Mouse (Mus musculus): ENCODE measurements around the gene Gm765. TPM values are rescaled to one million over a fixed set of nuclear protein-coding genes. Genes with fewer than 3 reads are reported as not detected.

Gm765 gene
- total RNA-seq, 2 experiments from 2014 or later: 5.0 to 6.4 TPM

- intact Hi-C loops (cut with DNase I): loop anchor here (5.0 to 10.0 kb wide), 3 partner anchors 45 to 1315 kb away; no protein-coding TSS in a partner anchor
- Histone ChIP-seq H3K4me3 (no peak overlapping the region), H3K27ac (peak overlapping the region; percentile 85)
- TF ChIP-seq CTCF (IDR thresholded peaks at IDR 0.05): no peak
- no peak for DNase-seq (ENCODE audit: extremely low spot score in 1 of 2, low spot score in 2 of 2)
These were observed 55.0 kb downstream of the Gm765 start for GRCm38 (mm10) chr6:98287521-98287920.

- TF ChIP-seq CTCF (IDR thresholded peaks at IDR 0.05): no peak
- intact Hi-C loops (cut with DNase I): loop anchor here (2.0 to 10.0 kb wide), 5 partner anchors 26 to 1317 kb away; no protein-coding TSS in a partner anchor
- peak overlapping the region; percentile 75; the same call in 1 of the 2 replicates for H3K27ac ChIP-seq
- DNase-seq (ENCODE audit: extremely low spot score in 1 of 2, low spot score in 2 of 2): no peak
- H3K4me3 ChIP-seq: no peak overlapping the region
These were observed 57.4 kb downstream of the Gm765 start for GRCm38 (mm10) chr6:98285190-98285589.

- no peak overlapping the region for H3K4me3 ChIP-seq
- no peak for DNase-seq (ENCODE audit: extremely low spot score in 1 of 2, low spot score in 2 of 2)
- intact Hi-C loops (cut with DNase I): loop anchor here (10.0 kb wide), 1 partner anchor 232 kb away; no protein-coding TSS in a partner anchor
- no peak overlapping the region for H3K27ac ChIP-seq
- no peak for TF ChIP-seq CTCF (IDR thresholded peaks at IDR 0.05)
These were observed 59.8 kb downstream of the Gm765 start for GRCm38 (mm10) chr6:98282791-98283190.

- intact Hi-C loops (cut with DNase I): loop anchor here (5.0 kb wide), 1 partner anchor 111 kb away; no protein-coding TSS in a partner anchor
- Histone ChIP-seq H3K4me3 (no peak overlapping the region), H3K27ac (no peak overlapping the region)
- no peak for DNase-seq (ENCODE audit: extremely low spot score in 1 of 2, low spot score in 2 of 2)
- TF ChIP-seq CTCF (IDR thresholded peaks at IDR 0.05): peak; percentile 71
These were observed 71.0 kb downstream of the Gm765 start for GRCm38 (mm10) chr6:98271553-98271952.

- Histone ChIP-seq H3K4me3 (no peak overlapping the region), H3K27ac (no peak overlapping the region)
- DNase-seq (ENCODE audit: extremely low spot score in 1 of 2, low spot score in 2 of 2): no peak
- peak; percentile 12; the same call in 1 of the 2 replicates for TF ChIP-seq CTCF (IDR thresholded peaks at IDR 0.05)
- intact Hi-C loops (cut with DNase I): no loop called here
These were observed 79.6 kb downstream of the Gm765 start for GRCm38 (mm10) chr6:98262961-98263360.

- DNase-seq (ENCODE audit: extremely low spot score in 1 of 2, low spot score in 2 of 2): peak in 1 of 2 experiments; percentile 55
- intact Hi-C loops (cut with DNase I): loop anchor here (2.0 to 10.0 kb wide), 3 partner anchors 26 to 256 kb away; no protein-coding TSS in a partner anchor
- peak overlapping the region; percentile 60; the same call in 1 of the 2 replicates for H3K27ac ChIP-seq
- no peak overlapping the region for H3K4me3 ChIP-seq
- no peak for TF ChIP-seq CTCF (IDR thresholded peaks at IDR 0.05)
These were observed 83.5 kb downstream of the Gm765 start for GRCm38 (mm10) chr6:98259016-98259415.

- intact Hi-C loops (cut with DNase I): no loop called here
- no peak for TF ChIP-seq CTCF (IDR thresholded peaks at IDR 0.05)
- no peak overlapping the region for H3K4me3 ChIP-seq
- DNase-seq (ENCODE audit: extremely low spot score in 1 of 2, low spot score in 2 of 2): no peak
- peak overlapping the region; percentile 70 for H3K27ac ChIP-seq
These were observed 96.1 kb downstream of the Gm765 start for GRCm38 (mm10) chr6:98246449-98246848.

- intact Hi-C loops (cut with DNase I): loop anchor here (5.0 kb wide), 1 partner anchor 44 kb away; no protein-coding TSS in a partner anchor
- H3K4me3 ChIP-seq: no peak overlapping the region
- TF ChIP-seq CTCF (IDR thresholded peaks at IDR 0.05): no peak
- 0 out of 2 replicates have a peak overlapping the region, but pooled peaks have one; percentile 5 for H3K27ac ChIP-seq
- DNase-seq (ENCODE audit: extremely low spot score in 1 of 2, low spot score in 2 of 2): no peak
These were observed 99.4 kb downstream of the Gm765 start for GRCm38 (mm10) chr6:98243186-98243585.

- intact Hi-C loops (cut with DNase I): loop anchor here (5.0 kb wide), 1 partner anchor 47 kb away; no protein-coding TSS in a partner anchor
- TF ChIP-seq CTCF (IDR thresholded peaks at IDR 0.05): no peak
- DNase-seq (ENCODE audit: extremely low spot score in 1 of 2, low spot score in 2 of 2): peak in 1 of 2 experiments; percentile 22
These were observed 101.8 kb downstream of the Gm765 start for GRCm38 (mm10) chr6:98240561-98241272.

GRCm38 (mm10) chr6:98234097-98234496, 108.5 kb downstream of the Gm765 start:
- DNase-seq (ENCODE audit: extremely low spot score in 1 of 2, low spot score in 2 of 2): no peak
- H3K4me3 ChIP-seq: no peak overlapping the region
- no peak for TF ChIP-seq CTCF (IDR thresholded peaks at IDR 0.05)
- intact Hi-C loops (cut with DNase I): no loop called here
- H3K27ac ChIP-seq: no peak overlapping the region

More at GRCm38 (mm10) chr6:98240561-98241272, 101.8 kb downstream of the Gm765 start:
- no peak overlapping the region for H3K4me3 ChIP-seq
- peak overlapping the region; percentile 66 for H3K27ac ChIP-seq

GRCm38 (mm10) chr6:98223923-98224322, 118.6 kb downstream of the Gm765 start:
- no peak for DNase-seq (ENCODE audit: extremely low spot score in 1 of 2, low spot score in 2 of 2)

GRCm38 (mm10) chr6:98221970-98222369, 120.6 kb downstream of the Gm765 start:
- intact Hi-C loops (cut with DNase I): no loop called here
- DNase-seq (ENCODE audit: extremely low spot score in 1 of 2, low spot score in 2 of 2): peak in 1 of 2 experiments; percentile 33
- H3K4me3 ChIP-seq: no peak overlapping the region
- no peak overlapping the region for H3K27ac ChIP-seq
- TF ChIP-seq CTCF (IDR thresholded peaks at IDR 0.05): no peak

More at GRCm38 (mm10) chr6:98223923-98224322, 118.6 kb downstream of the Gm765 start:
- Histone ChIP-seq H3K4me3 (no peak overlapping the region), H3K27ac (no peak overlapping the region)
- TF ChIP-seq CTCF (IDR thresholded peaks at IDR 0.05): no peak
- intact Hi-C loops (cut with DNase I): no loop called here

Measured in left cerebral cortex, adult 2 months (tissue).